Mouse (Mus musculus) MEL (cell line): Measurements from ENCODE around the gene Irak1.

Experiments used
- CTCF ChIP-seq, 3 experiments: IDR thresholded peaks in 2 of 3; conservative IDR thresholded peaks in 1 of 3; 2 replicates each; pipeline ENCODE4 v1.5.1; 2011 to 2012; ENCODE audit warnings: low read length in 3 of 3, low read depth in 2 of 3, mild to moderate bottlenecking in 2 of 3, improper control_type of control experiment in 1 of 3, inconsistent platforms in 1 of 3, mixed read lengths in 1 of 3, moderate library complexity in 1 of 3; ENCODE audit not compliant: control insufficient read depth in 1 of 3, insufficient read depth in 1 of 3, poor library complexity in 1 of 3, severe bottlenecking in 1 of 3
- POLR2A ChIP-seq, 2 experiments: IDR thresholded peaks; 2 replicates each; pipeline ENCODE4 v1.6.1; 2011 to 2012; ENCODE audit warnings: low read length in 2 of 2, mild to moderate bottlenecking in 2 of 2, control low read depth in 1 of 2, improper control_type of control experiment in 1 of 2, low read depth in 1 of 2, moderate library complexity in 1 of 2; ENCODE audit not compliant: control insufficient read depth in 1 of 2, insufficient read depth in 1 of 2, poor library complexity in 1 of 2
- POLR2AphosphoS2 ChIP-seq: IDR thresholded peaks from 2 replicates; pipeline ENCODE4 v1.6.1; 2011; ENCODE audit warnings: low read length, improper control_type of control experiment
- RAD21 ChIP-seq: IDR thresholded peaks from 2 replicates; pipeline ENCODE4 v1.6.1; 2011; ENCODE audit warnings: mild to moderate bottlenecking, low read depth, low read length, improper control_type of control experiment
- RCOR1 ChIP-seq: IDR thresholded peaks from 2 replicates; pipeline ENCODE4 v1.6.1; 2012; ENCODE audit warnings: low read depth, mild to moderate bottlenecking, inconsistent platforms, low read length, improper control_type of control experiment
- SMC3 ChIP-seq: IDR thresholded peaks from 2 replicates; pipeline ENCODE4 v1.6.1; 2011; ENCODE audit warnings: low read depth, low read length, improper control_type of control experiment
- USF2 ChIP-seq, 2 experiments: IDR thresholded peaks; 2 replicates each; pipeline ENCODE4 v1.6.1; 2011 to 2012; ENCODE audit warnings: improper control_type of control experiment in 2 of 2, low read length in 2 of 2, borderline replicate concordance in 1 of 2, inconsistent platforms in 1 of 2, low read depth in 1 of 2, mild to moderate bottlenecking in 1 of 2; ENCODE audit not compliant: insufficient read depth in 1 of 2
- ZC3H11A ChIP-seq: IDR thresholded peaks from 2 replicates; pipeline ENCODE4 v1.6.1; 2012; ENCODE audit warnings: low read depth, mild to moderate bottlenecking, inconsistent platforms, low read length, improper control_type of control experiment

DNA sequence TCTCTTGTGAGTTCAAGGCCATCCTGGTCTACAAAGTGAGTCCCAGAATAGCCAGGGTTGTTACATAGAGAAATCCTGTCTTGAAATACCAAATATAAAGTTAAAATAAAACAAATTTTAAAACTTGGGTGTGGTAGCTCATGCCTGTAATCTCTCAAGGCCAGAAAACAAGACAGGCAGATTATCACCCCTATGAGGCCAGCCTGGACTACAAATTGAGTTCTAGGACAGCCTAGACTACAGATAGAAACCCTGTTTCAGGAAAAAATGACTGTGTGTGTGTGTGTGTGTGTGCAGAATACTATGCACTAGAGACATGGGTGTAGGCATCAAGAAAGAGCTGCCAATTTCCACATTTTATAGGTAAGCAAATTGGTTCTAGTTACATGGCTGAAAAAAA is 52.9 kb downstream of the Irak1 start:
- TF ChIP-seq POLR2A (IDR thresholded peaks at IDR 0.05; ENCODE audit: control insufficient read depth in 1 of 2, insufficient read depth in 1 of 2, low read depth in 1 of 2, low read length in 2 of 2, poor library complexity in 1 of 2) = no peak
- no peak for TF ChIP-seq POLR2AphosphoS2
- TF ChIP-seq USF2 (IDR thresholded peaks at IDR 0.05; ENCODE audit: borderline replicate concordance in 1 of 2, insufficient read depth in 1 of 2, low read depth in 1 of 2, low read length in 2 of 2) = no peak
- TF ChIP-seq ZC3H11A = no peak
- no peak for TF ChIP-seq CTCF (IDR thresholded peaks at IDR 0.05 in 2 of 3, conservative IDR thresholded peaks at IDR 0.05 in 1 of 3; ENCODE audit: control insufficient read depth in 1 of 3, insufficient read depth in 1 of 3, low read depth in 2 of 3, low read length in 3 of 3, poor library complexity in 1 of 3, severe bottlenecking in 1 of 3)
- TF ChIP-seq RAD21 = no peak
- 0 out of 2 replicates have a peak, but pooled peaks have one; percentile 8 for TF ChIP-seq RCOR1
- no peak for TF ChIP-seq SMC3
